Mouse (Mus musculus): Measurements from ENCODE around the gene Ghdc. TPM values are rescaled to one million over a fixed set of nuclear protein-coding genes. Genes with fewer than 3 reads are reported as not detected.
"Not testable (repeated sequence)": the region's sequence is repeated elsewhere in the genome, so short reads cannot be mapped to it uniquely, and the experiment has no call there.

Ghdc gene
- polyA plus RNA-seq, 1 experiment, result 5.4 TPM

DNA sequence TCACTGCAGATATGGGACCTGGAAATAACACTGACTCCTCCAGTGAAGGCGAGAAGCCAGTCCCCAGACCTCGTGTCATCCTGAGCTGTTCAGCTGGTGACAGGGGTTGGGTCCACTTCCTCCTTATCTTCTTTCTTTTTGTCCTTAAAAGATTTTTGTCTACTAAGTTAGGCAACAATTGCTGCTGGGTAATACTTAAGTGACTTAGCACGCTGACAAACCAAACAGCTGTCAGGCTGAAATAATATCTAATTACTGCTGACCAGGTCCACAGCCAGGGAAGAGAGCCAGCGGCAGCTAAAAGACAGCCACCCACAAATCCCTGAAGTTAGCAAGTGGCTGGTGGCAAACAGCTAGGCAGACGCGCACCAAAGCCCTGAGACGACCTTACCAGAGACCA is 34.8 kb upstream of the Ghdc start:
- Histone ChIP-seq H3K9ac (ENCODE audit: low read depth, poor library complexity, severe bottlenecking) (no peak overlapping the region), H3K27me3 (ENCODE audit: control insufficient read depth, insufficient read depth, low read length, poor library complexity, severe bottlenecking) (no peaks in the 10 kb centered on the region), H3K36me3 (ENCODE audit: control insufficient read depth, insufficient read depth, low read length, poor library complexity, severe bottlenecking) (no peaks in the 10 kb centered on the region), H3K4me1 (ENCODE audit: control insufficient read depth, insufficient read depth, low read length) (no peaks in the 10 kb centered on the region), H3K9me3 (replicated peaks; ENCODE audit: control insufficient read depth, insufficient read depth, low read length, poor library complexity, severe bottlenecking) (no peaks in the 10 kb centered on the region), H3K4me3 (ENCODE audit: low read depth, low read length) (no peak overlapping the region), H3K27ac (ENCODE audit: insufficient read depth, low read length) (no peak overlapping the region)
- TF ChIP-seq CTCF (IDR thresholded peaks at IDR 0.05; ENCODE audit: low read depth, low read length) (no peak), EP300 (IDR thresholded peaks at IDR 0.05; ENCODE audit: insufficient read depth, low read depth, low read length) (no peak), POLR2A (IDR thresholded peaks at IDR 0.05; ENCODE audit: insufficient read depth, low read length) (no peak)

DNA sequence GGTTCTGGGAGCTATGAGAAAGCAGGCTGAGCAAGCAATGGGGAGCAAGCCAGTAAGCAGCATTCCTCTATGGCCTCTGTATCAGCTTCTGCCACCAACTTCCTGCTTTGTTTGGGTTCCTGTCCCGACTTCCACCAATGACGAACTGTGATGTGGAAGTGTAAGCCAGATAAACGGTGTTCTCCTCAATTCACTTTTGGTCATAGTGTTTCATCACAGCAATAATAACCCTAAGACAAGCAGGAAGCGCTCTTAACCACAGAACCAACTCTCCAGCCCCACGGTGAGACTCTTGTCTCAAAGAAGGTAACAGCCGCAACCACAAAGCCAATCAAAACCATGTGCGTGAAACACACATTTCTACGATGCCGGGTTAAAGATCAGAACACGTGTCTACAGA is 33.7 kb upstream of the Ghdc start:
- H3K36me3 ChIP-seq (ENCODE audit: control insufficient read depth, insufficient read depth, low read length, poor library complexity, severe bottlenecking), result no peaks in the 10 kb centered on the region
- no peaks in the 10 kb centered on the region for H3K4me1 ChIP-seq (ENCODE audit: control insufficient read depth, insufficient read depth, low read length)
- H3K27ac ChIP-seq (ENCODE audit: insufficient read depth, low read length), result no peak overlapping the region
- H3K9ac ChIP-seq (ENCODE audit: low read depth, poor library complexity, severe bottlenecking), result no peak overlapping the region
- TF ChIP-seq CTCF (IDR thresholded peaks at IDR 0.05; ENCODE audit: low read depth, low read length) (no peak), EP300 (IDR thresholded peaks at IDR 0.05; ENCODE audit: insufficient read depth, low read depth, low read length) (no peak), POLR2A (IDR thresholded peaks at IDR 0.05; ENCODE audit: insufficient read depth, low read length) (no peak)
- no peaks in the 10 kb centered on the region for H3K9me3 ChIP-seq (replicated peaks; ENCODE audit: control insufficient read depth, insufficient read depth, low read length, poor library complexity, severe bottlenecking)
- no peak overlapping the region for H3K4me3 ChIP-seq (ENCODE audit: low read depth, low read length)
- H3K27me3 ChIP-seq (ENCODE audit: control insufficient read depth, insufficient read depth, low read length, poor library complexity, severe bottlenecking), result no peaks in the 10 kb centered on the region

DNA sequence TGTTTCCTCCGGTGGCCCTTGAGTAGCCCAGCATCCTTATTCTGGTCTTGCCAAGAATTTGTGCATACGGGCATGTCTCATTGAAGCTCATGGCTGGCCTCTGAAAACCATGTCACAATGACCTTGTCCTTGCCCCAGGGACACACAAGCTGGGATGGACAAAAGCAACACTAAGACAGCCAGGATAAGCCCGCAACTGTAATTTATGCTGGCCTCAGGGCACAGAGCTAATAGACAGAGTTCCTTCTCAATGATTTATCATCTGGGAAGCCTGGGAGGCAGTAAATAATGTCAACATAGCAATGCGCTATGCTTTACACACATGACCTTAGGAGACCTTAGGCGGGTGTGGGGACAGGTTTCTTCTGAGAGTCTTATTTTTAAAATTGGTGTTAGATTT is 28.7 kb upstream of the Ghdc start:
- TF ChIP-seq CTCF (IDR thresholded peaks at IDR 0.05; ENCODE audit: low read depth, low read length) (no peak), EP300 (IDR thresholded peaks at IDR 0.05; ENCODE audit: insufficient read depth, low read depth, low read length) (no peak), POLR2A (IDR thresholded peaks at IDR 0.05; ENCODE audit: insufficient read depth, low read length) (no peak)
- H3K4me3 ChIP-seq (ENCODE audit: low read depth, low read length), result no peak overlapping the region
- no peaks in the 10 kb centered on the region for H3K36me3 ChIP-seq (ENCODE audit: control insufficient read depth, insufficient read depth, low read length, poor library complexity, severe bottlenecking)
- no peak overlapping the region for H3K27ac ChIP-seq (ENCODE audit: insufficient read depth, low read length)
- H3K27me3 ChIP-seq (ENCODE audit: control insufficient read depth, insufficient read depth, low read length, poor library complexity, severe bottlenecking), result no peaks in the 10 kb centered on the region
- no peaks in the 10 kb centered on the region for H3K9me3 ChIP-seq (replicated peaks; ENCODE audit: control insufficient read depth, insufficient read depth, low read length, poor library complexity, severe bottlenecking)
- no peak overlapping the region for H3K9ac ChIP-seq (ENCODE audit: low read depth, poor library complexity, severe bottlenecking)
- H3K4me1 ChIP-seq (ENCODE audit: control insufficient read depth, insufficient read depth, low read length), result no peaks in the 10 kb centered on the region

DNA sequence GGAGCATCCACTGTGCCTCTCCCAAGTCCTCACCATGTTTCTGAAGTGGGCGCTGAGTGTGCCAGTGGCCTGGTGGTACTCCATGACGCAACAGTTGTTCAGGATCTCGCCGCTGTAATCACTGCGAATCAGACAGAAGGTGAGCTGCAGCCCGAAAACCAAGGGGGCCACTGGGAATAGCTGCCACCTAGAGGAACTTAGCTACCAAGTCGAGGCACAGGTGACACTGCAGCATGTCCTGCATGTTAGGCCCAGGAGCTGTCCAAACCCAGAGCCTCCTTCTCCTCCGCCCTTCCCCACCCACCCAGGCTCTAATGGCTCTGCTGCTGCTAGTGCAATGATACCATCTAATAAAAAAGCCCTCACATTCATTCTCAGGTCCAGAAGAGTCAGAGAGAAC is 25.8 kb upstream of the Ghdc start:
- Histone ChIP-seq H3K36me3 (ENCODE audit: control insufficient read depth, insufficient read depth, low read length, poor library complexity, severe bottlenecking) (no peaks in the 10 kb centered on the region), H3K4me1 (ENCODE audit: control insufficient read depth, insufficient read depth, low read length) (no peaks in the 10 kb centered on the region), H3K9me3 (replicated peaks; ENCODE audit: control insufficient read depth, insufficient read depth, low read length, poor library complexity, severe bottlenecking) (no peaks in the 10 kb centered on the region), H3K27me3 (ENCODE audit: control insufficient read depth, insufficient read depth, low read length, poor library complexity, severe bottlenecking) (no peaks in the 10 kb centered on the region), H3K4me3 (ENCODE audit: low read depth, low read length) (no peak overlapping the region), H3K9ac (ENCODE audit: low read depth, poor library complexity, severe bottlenecking) (no peak overlapping the region), H3K27ac (ENCODE audit: insufficient read depth, low read length) (no peak overlapping the region)
- TF ChIP-seq CTCF (IDR thresholded peaks at IDR 0.05; ENCODE audit: low read depth, low read length), result peak; percentile 57
- no peak for TF ChIP-seq POLR2A (IDR thresholded peaks at IDR 0.05; ENCODE audit: insufficient read depth, low read length)
- TF ChIP-seq EP300 (IDR thresholded peaks at IDR 0.05; ENCODE audit: insufficient read depth, low read depth, low read length), result no peak

DNA sequence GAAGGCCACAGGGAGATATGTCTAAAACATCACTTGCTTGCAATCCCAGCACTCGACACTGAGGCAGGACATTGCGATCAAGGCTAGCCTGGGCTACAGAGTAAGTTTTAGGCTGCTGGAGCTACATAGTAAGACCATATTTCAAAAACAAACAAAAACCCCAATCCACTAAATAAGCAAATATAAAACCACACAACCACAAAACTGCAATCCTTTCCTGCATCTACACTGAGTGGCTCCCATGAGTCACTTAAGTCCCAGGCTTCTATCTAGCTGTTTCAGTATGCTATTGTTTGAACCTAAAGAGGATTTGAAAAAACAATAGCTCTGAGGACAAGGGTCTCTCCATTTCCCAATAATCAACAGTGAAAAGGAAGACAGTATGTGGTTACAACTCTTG is 24.6 kb upstream of the Ghdc start:
- TF ChIP-seq EP300 (IDR thresholded peaks at IDR 0.05; ENCODE audit: insufficient read depth, low read depth, low read length) (no peak), CTCF (IDR thresholded peaks at IDR 0.05; ENCODE audit: low read depth, low read length) (no peak), POLR2A (IDR thresholded peaks at IDR 0.05; ENCODE audit: insufficient read depth, low read length) (no peak)
- Histone ChIP-seq H3K27ac (ENCODE audit: insufficient read depth, low read length) (no peak overlapping the region), H3K9ac (ENCODE audit: low read depth, poor library complexity, severe bottlenecking) (no peak overlapping the region), H3K4me1 (ENCODE audit: control insufficient read depth, insufficient read depth, low read length) (no peaks in the 10 kb centered on the region), H3K9me3 (replicated peaks; ENCODE audit: control insufficient read depth, insufficient read depth, low read length, poor library complexity, severe bottlenecking) (no peaks in the 10 kb centered on the region), H3K27me3 (ENCODE audit: control insufficient read depth, insufficient read depth, low read length, poor library complexity, severe bottlenecking) (no peaks in the 10 kb centered on the region), H3K36me3 (ENCODE audit: control insufficient read depth, insufficient read depth, low read length, poor library complexity, severe bottlenecking) (no peaks in the 10 kb centered on the region), H3K4me3 (ENCODE audit: low read depth, low read length) (no peak overlapping the region)

DNA sequence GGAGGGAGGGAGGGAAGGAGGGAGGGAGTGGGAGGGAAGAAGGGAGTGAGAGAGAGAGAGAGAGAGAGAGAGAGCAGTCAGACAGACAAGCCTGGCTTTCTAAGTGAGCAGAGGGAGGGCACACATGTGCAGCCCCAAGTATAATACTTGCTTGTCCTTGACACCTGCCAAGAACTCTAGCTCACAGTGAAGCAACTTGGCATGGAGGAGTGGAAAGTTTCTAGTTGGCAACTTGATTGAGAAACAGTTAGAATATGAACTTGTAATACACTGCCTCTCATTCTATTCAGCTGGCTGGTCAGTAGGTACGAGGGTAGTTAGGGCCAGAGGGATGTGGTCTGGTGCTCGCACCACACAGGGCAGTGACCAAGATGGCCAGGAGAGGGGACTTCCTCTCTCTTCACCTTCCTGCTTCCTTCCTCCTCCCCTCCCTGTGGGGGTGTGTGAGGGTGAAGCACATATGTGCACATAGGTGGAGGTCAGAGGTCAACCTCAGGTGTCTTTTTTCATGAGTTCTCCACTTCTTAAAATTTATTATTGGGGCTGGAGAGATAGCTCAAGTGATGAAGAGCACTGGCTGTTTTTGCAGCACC is 20.8 kb upstream of the Ghdc start:
- H3K4me1 ChIP-seq (ENCODE audit: control insufficient read depth, insufficient read depth, low read length), result no peaks in the 10 kb centered on the region
- TF ChIP-seq EP300 (IDR thresholded peaks at IDR 0.05; ENCODE audit: insufficient read depth, low read depth, low read length) (no peak), POLR2A (IDR thresholded peaks at IDR 0.05; ENCODE audit: insufficient read depth, low read length) (no peak), CTCF (IDR thresholded peaks at IDR 0.05; ENCODE audit: low read depth, low read length) (no peak)
- H3K9ac ChIP-seq (ENCODE audit: low read depth, poor library complexity, severe bottlenecking), result no peak overlapping the region
- no peak overlapping the region for H3K4me3 ChIP-seq (ENCODE audit: low read depth, low read length)
- no peaks in the 10 kb centered on the region for H3K36me3 ChIP-seq (ENCODE audit: control insufficient read depth, insufficient read depth, low read length, poor library complexity, severe bottlenecking)
- no peak overlapping the region for H3K27ac ChIP-seq (ENCODE audit: insufficient read depth, low read length)
- H3K27me3 ChIP-seq (ENCODE audit: control insufficient read depth, insufficient read depth, low read length, poor library complexity, severe bottlenecking), result no peaks in the 10 kb centered on the region
- no peaks in the 10 kb centered on the region for H3K9me3 ChIP-seq (replicated peaks; ENCODE audit: control insufficient read depth, insufficient read depth, low read length, poor library complexity, severe bottlenecking)

DNA sequence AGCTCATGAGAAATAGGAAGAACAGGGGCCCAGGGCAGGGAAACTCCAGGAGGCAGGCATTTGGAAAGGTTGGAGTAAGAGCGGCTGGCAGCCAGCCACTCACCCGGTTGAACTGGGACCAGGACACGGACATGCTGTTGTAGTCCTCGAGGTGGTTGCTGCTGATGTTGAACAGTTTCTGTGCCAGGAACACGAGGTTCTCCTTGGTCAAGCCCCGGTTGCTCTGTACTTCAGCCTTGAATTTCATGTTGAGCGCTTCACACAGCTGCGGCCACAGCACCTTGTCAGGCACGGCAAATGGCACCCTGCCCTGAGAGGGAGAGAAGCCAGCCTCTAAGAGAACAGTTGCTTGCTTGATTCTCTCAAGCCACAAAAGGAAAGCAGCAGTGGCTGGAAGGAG is 19.9 kb upstream of the Ghdc start:
- not testable (repeated sequence) for H3K4me3 ChIP-seq (ENCODE audit: low read depth, low read length); H3K27me3 ChIP-seq (ENCODE audit: control insufficient read depth, insufficient read depth, low read length, poor library complexity, severe bottlenecking); H3K36me3 ChIP-seq (ENCODE audit: control insufficient read depth, insufficient read depth, low read length, poor library complexity, severe bottlenecking); H3K27ac ChIP-seq (ENCODE audit: insufficient read depth, low read length); H3K9me3 ChIP-seq (replicated peaks; ENCODE audit: control insufficient read depth, insufficient read depth, low read length, poor library complexity, severe bottlenecking); H3K9ac ChIP-seq (ENCODE audit: low read depth, poor library complexity, severe bottlenecking); H3K4me1 ChIP-seq (ENCODE audit: control insufficient read depth, insufficient read depth, low read length)
